10 mouse cellular contexts compared by ENCODE assay signal in the genomic region with DNA sequence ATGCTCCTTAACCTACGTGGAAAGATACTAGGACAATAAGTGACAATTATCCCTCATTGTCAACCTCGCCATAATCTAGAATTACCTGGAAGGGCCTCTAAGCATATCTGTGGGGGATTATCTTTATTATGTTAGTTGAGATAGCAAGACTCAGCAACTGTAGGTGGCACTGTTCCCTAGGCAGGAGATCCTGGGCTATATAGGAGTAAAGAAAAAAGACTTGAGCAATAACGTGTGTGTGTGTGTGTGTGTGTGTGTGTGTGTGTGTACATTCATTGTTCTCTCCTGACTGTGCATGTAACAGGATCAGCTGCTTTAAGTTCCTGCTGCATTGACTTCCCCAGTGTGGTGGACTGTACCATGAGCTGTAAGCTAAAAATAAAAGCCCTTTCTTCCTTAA.
A peak's percentile ranks its signal among the peaks of the same experiment; 100 is the strongest.
DNase-seq lines count a peak whose midpoint lies in the region; ATAC-seq and TF ChIP-seq lines count a peak whose summit lies in the region.
"Had no signal": no experiment of that assay in that cellular context is flagged by ENCODE, and none has a peak within 500 bp of the region (broad histone marks: within the 10 kb centered on the region; RNA-seq: fewer than 3 reads in every experiment).

No protein-coding gene starts in this region.

- DNase-seq in cerebellum, postnatal 14 days, result peak; percentile 15 to 33
- DNase-seq in cerebellum, adult 11 months, result no peak
- no peak for DNase-seq in left cerebral cortex, adult 2 months (ENCODE audit: extremely low spot score in 1 of 2, low spot score in 2 of 2)
- DNase-seq in left cerebral cortex, adult 8-10 months (ENCODE audit: low spot score in 2 of 2), result no peak
- DNase-seq in right cerebral cortex, adult 2 months (ENCODE audit: low spot score in 2 of 2), result no peak
- no peak for DNase-seq in urinary bladder, postnatal 4 days (ENCODE audit: low spot score in 2 of 2)

- no peak overlapping the region for H3K27ac ChIP-seq in left cerebral cortex, adult 2 months
- peak overlapping the region; percentile 66 for H3K27ac ChIP-seq in bone marrow macrophage, adult 2 months (ENCODE audit: insufficient read depth, low read depth, low read length)
- H3K27ac ChIP-seq: heart, embryonic 15.5 days; liver, embryonic 14.5 days had no signal

- no peaks in the 10 kb centered on the region; the same call in 1 of the 2 replicates for H3K4me1 ChIP-seq in bone marrow macrophage, adult 2 months (ENCODE audit: control insufficient read depth, insufficient read depth, low read length)
- H3K4me1 ChIP-seq: heart, embryonic 15.5 days had no signal

- peak; percentile 12 for TF ChIP-seq CTCF in left cerebral cortex, adult 2 months (IDR thresholded peaks at IDR 0.05)
- TF ChIP-seq CTCF in bone marrow macrophage, adult 2 months (IDR thresholded peaks at IDR 0.05; ENCODE audit: low read depth, low read length), result no peak

- intact Hi-C loops in left cerebral cortex, adult 2 months (cut with DNase I), result loop anchor here (1.0 kb wide), 1 partner anchor 82 kb away; the partner anchor contains the start of gene Ap1s2

- ATAC-seq in neutrophil, adult 5-6 weeks (ENCODE audit: extremely low read depth, insufficient number of reproducible peaks, low FRiP score, poor library complexity, severe bottlenecking), result peak; percentile 82

- no peak for TF ChIP-seq POLR2A in bone marrow macrophage, adult 2 months (IDR thresholded peaks at IDR 0.05; ENCODE audit: borderline replicate concordance, low read depth, low read length)

- H3K4me3 ChIP-seq in left cerebral cortex, adult 2 months, result no peak overlapping the region
- no peak overlapping the region for H3K4me3 ChIP-seq in bone marrow macrophage, adult 2 months (ENCODE audit: insufficient read depth, low read length)
- H3K4me3 ChIP-seq: heart, embryonic 15.5 days had no signal

Comparison
In these comparisons a context has a peak if more than half of its experiments do, and no peak if none do; other contexts are left out.
1. DNase-seq: peak in cerebellum, postnatal 14 days (2 of 2); none in cerebellum, adult 11 months (single experiment), left cerebral cortex, adult 2 months (0 of 2), left cerebral cortex, adult 8-10 months (0 of 2), right cerebral cortex, adult 2 months (0 of 2) and urinary bladder, postnatal 4 days (0 of 2).